Mouse (Mus musculus) activated CD4-positive, CD25-positive, alpha-beta regulatory T cell, adult 9 weeks (primary cell): ENCODE results near the gene Miox. TPM values are rescaled to one million over a fixed set of nuclear protein-coding genes. Genes with fewer than 3 reads are reported as not detected.

Experiments
- polyA plus RNA-seq: library from polyadenylated mRNA; unstranded; fragments of 100-300 nt; shearing (Covaris generic); gene quantifications from one replicate; pipeline ENCODE4 v1.2.1, GENCODE M21; 2017

Miox gene
- not detected for polyA plus RNA-seq

DNA sequence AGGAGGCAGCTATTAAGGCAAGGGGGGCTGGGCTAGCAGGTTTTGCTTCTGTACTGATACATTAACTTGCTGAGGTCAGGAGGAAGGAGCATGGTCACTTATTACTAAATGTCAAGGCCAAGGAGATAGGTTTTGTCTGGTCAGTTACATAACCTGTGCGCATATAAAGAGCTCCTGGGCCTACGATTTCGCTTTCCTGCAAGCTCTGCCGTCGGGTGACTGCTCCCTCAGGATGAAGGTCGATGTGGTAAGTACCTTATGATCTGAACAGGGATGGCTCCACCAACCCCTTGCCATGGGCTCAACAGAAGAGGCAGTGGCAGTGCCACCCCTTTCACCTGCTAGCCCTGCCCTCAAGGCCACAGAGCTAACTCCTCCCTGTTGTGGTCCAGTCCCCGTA, at the start of gene Miox:
Miox (plus strand) TSS at position 128 of the 400 bp plus-strand sequence.

DNA sequence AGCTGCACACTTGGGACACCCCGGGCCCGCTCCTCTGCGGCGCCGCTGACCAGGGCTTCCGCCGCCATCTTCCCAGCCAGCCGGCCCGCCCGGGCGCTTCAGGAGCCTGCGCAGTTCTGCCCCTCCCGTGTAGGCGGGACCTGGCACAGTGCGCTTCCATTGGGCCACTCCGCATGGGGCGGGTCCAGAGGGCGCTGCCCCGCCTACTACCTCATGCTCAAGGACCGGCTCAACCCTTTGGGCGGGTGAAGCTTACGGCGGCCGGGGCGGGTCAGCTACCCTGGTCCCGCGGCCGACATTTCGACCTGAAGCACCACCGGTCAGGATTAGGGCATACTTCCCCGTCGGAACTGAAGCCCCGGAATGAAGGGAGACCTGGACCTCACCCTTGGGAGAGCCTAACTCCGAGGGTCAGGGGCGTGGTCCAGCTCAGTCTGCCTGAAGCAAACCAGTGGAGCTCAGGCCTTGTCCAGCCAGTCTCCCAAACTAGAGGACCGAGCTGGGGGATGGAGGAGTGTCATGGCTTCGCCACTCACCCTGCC, 18.9 kb upstream of the Miox start, which contains the start of gene Sbf1:
Sbf1 (minus strand) TSS at position 122 of the 542 bp plus-strand sequence.

DNA sequence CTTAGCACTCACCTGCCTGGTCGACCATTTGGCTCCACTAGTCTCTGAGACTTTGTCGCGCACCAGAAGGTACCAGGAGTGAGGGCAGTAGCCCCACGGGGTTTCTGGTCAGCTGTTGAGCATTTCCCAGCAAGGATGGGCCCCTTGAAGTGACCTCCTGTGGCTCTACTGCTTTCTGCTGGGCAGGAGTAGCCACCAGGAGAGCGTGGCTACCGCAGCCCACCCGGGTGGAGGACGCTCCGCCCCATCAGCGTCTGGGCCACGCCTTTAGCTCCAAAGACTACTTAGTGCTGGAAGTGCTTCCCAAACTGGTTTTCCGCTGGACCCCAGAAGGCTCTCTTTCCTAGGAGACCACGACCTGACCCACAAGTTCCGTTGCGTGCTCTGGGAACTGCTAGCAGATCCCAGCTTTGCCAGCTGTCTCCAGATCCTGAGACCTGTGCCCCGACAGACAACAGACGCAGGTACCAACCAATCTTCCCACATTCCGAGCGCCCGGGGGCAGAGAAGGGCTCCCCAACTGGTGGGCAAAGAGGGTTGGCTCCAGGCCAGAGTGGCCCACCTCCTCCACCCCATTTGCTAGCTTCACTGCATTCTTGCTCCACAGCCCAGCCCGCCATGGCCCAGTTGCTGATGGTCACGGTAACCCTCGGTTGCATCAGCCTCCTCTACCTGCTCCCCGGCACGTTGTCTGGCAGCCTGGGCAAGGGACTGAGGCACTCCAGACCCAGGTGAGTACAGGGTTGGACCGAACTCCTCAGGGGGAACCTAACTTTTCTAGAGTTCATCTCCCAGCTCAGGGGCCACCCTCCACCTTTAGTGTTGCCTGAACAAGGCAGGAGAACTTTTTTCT, 11.3 kb upstream of the Miox start, which contains the start of gene Adm2:
Adm2 (plus strand) TSS at position 51 of the 853 bp plus-strand sequence.

DNA sequence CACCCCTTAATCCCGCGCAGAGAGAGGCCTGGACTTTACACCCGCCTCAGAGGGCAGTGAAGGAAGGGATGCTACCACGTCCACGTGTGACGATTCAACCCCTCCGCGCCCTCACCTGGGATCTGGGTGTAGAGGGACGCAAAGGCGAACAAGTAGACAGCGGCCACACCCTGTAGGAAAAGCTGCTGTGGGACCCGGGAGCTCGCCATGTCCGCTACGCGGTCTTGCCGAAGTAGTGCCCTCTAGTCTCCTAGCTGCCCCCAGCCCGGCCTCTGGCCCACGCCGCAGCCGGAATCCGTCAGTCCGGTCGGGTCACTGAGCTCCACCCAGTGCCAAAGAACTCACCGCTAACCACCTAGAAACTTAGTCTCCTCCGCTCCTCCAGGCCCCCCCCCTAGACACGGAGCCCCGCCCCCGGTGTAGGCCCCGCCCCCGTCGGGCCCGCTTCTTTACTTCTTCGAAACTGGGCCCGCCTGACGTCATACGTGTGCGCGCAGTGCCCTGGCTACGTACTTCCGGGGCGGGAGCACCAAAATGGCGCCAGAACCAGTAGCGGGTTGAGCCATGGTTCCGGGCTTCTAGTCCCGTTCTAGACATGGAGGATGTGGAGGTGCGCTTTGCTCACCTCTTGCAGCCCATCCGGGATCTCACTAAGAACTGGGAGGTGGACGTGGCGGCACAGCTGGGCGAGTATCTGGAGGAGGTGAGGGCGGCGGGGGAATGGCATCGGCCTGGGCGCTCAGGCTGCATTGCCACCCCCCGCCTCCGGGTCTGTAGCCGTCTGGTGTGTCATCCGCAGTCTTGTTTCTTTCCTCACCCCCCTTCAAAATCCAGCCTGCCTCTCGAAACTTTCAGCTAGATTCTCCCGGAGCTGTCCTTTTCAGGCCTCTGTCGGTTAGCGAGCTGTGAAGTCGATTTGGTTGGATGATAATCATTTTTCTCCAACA, 21.3 kb downstream of the Miox start, which contains the start of the genes Lmf2 and Ncaph2:
Lmf2 (minus strand) TSS at position 419 of the 947 bp plus-strand sequence.
Ncaph2 (plus strand) TSS at position 479 of the 947 bp plus-strand sequence.

DNA sequence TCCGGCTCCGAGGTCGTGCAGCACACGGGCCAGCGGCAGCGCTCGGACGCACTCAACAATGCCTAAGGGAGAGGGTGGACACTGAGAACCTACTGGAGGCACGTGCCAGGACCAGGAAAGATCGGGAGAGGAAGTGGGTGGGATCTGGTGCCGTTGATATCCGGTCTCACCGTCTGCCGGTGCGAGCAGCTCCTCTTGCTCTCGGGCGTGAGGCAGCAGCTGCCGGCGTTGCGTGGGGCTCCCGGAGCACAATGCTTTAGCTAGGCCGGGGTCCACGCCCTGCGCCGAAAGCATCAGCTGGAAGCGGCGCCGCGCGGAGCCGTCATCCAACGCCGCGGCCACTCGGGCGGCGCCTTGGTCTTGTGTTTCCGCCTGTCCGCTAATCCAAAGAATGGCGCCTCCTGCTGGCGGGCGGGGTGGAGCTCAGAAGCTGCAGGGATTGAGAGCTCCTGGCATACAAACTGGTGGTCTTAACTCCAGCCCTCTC, 39.6 kb downstream of the Miox start, which contains the start of gene Sco2:
Sco2 (minus strand) TSS at position 85 of the 487 bp plus-strand sequence.

DNA sequence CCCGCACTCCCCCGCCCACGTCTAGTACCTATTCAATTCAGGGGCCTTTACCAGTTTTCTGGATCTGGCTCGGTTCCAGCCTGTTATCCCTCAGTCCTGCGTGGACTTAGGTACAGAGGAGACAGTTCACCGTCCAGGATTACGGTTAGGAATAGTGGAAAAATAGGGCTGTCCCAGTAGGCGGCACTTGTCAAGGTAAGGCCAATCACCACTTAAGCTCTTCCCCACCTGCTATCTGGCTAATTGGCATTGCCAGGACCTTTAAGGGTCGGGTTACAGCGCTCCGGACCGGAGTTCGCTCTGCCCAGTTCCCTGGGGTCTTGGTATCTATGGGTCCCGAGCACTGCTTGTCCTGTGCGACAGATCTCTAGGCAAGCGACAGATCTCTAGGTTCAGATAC, 42.8 kb downstream of the Miox start, which contains the start of gene Tymp:
Tymp (minus strand) TSS at position 83 of the 400 bp plus-strand sequence.

DNA sequence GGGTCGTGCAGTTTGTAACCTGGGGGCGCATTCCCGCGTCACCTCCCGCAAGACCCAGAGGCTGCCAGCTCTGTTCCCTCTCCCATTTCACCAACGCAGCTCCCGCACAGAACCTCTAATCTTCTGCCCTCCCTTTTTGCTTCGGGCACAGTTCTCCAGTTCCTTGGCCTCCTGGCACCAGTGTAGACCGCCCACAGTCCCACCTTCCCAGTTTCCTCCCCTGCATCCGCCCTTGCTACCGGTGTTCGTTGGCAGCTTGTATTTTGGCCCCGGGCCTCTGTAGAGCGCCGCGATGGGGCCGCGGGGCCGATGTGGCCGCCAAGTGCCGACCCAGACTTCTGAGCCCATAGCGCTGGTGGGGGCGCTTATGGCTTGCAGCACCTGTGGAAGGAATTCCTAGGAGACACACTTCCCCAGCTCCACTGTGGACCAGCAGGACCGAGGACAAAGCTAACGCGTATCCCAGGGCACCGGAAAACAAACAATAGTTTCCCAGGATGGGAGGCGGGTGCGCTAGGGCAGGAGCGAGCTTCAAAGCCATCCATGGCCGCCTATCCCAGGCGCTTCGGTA, 44.7 kb downstream of the Miox start, which contains the start of gene Odf3b:
Odf3b (minus strand) TSS at position 452 of the 571 bp plus-strand sequence.

DNA sequence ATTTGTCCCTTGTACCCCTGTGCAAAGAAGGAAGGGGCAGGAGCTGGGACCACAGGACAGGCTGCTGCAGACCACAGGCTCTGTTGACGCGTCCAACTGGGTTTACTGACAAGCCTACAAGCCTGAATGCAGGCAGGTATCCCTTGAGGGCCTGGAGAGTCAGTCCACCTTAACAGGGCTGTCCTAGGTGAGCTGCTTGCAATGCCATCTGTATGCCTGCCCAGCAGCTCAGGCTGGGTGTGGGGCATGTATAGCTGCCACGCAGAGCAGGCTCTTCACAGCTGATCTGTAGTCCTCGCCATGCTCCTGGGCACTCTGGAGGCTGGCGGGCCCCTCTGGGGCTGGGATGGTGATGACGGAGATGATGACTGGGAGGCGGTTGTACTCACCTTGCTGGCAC, 50.4 kb downstream of the Miox start, which contains the start of gene Klhdc7b:
Klhdc7b (plus strand) TSS at position 301 of the 400 bp plus-strand sequence.

Other genes starting within 250 kb of the Miox start
- gene Selenoo, start 245.3 kb upstream of the Miox start, polyA plus RNA-seq = 4.5 TPM
- gene Tubgcp6, start 211.3 kb upstream of the Miox start, polyA plus RNA-seq = 31.5 TPM
- gene Hdac10, start 205.7 kb upstream of the Miox start, polyA plus RNA-seq = 73.7 TPM
- 6.7 TPM for gene Mapk12, start 193.7 kb upstream of the Miox start, polyA plus RNA-seq
- 55.5 TPM for gene Mapk11, start 184.8 kb upstream of the Miox start, polyA plus RNA-seq
- 4.5 TPM for gene Plxnb2, start 153.6 kb upstream of the Miox start, polyA plus RNA-seq
- gene Dennd6b, start 137.9 kb upstream of the Miox start, polyA plus RNA-seq = 38.5 TPM
- 5.7 TPM for gene Ppp6r2, start 122.8 kb upstream of the Miox start, polyA plus RNA-seq
- gene Sbf1, start 19.1 kb upstream of the Miox start, polyA plus RNA-seq = 68.5 TPM
- gene Adm2, start 11.7 kb upstream of the Miox start, polyA plus RNA-seq = not detected
- gene Lmf2, start 21.3 kb downstream of the Miox start, polyA plus RNA-seq = 68.6 TPM
- 172 TPM for gene Ncaph2, start 21.3 kb downstream of the Miox start, polyA plus RNA-seq
- gene Sco2, start 39.4 kb downstream of the Miox start, polyA plus RNA-seq = 7.8 TPM
- 0.75 TPM for gene Tymp, start 42.6 kb downstream of the Miox start, polyA plus RNA-seq
- gene Odf3b, start 44.9 kb downstream of the Miox start, polyA plus RNA-seq = 0.35 TPM
- 0.09 TPM for gene Klhdc7b, start 50.5 kb downstream of the Miox start, polyA plus RNA-seq
- not detected for gene Syce3, start 76.1 kb downstream of the Miox start, polyA plus RNA-seq
- 0.33 TPM for gene Cpt1b, start 91.5 kb downstream of the Miox start, polyA plus RNA-seq
- 6.0 TPM for gene C730034F03Rik, start 95.2 kb downstream of the Miox start, polyA plus RNA-seq
- not detected for gene Gm44502, start 95.3 kb downstream of the Miox start, polyA plus RNA-seq
- gene Chkb, start 95.5 kb downstream of the Miox start, polyA plus RNA-seq = 104 TPM
- 0.06 TPM for gene Mapk8ip2, start 119.5 kb downstream of the Miox start, polyA plus RNA-seq
- gene Arsa, start 143.0 kb downstream of the Miox start, polyA plus RNA-seq = 25.0 TPM
- gene Shank3, start 165.2 kb downstream of the Miox start, polyA plus RNA-seq = not detected
- not detected for gene Acr, start 233.9 kb downstream of the Miox start, polyA plus RNA-seq